Mouse (Mus musculus) lung, postnatal 0 days (tissue): Measurements from ENCODE around the gene Coro1b.

ENCODE experiments used
- CTCF ChIP-seq: IDR thresholded peaks from 2 replicates; pipeline ENCODE4 v1.5.1; 2016; ENCODE audit warnings: antibody characterized with exemption, mild to moderate bottlenecking
- EP300 ChIP-seq: IDR thresholded peaks from 2 replicates; pipeline ENCODE4 v1.6.1; 2016; ENCODE audit warnings: antibody characterized with exemption, mild to moderate bottlenecking, control low read depth

DNA sequence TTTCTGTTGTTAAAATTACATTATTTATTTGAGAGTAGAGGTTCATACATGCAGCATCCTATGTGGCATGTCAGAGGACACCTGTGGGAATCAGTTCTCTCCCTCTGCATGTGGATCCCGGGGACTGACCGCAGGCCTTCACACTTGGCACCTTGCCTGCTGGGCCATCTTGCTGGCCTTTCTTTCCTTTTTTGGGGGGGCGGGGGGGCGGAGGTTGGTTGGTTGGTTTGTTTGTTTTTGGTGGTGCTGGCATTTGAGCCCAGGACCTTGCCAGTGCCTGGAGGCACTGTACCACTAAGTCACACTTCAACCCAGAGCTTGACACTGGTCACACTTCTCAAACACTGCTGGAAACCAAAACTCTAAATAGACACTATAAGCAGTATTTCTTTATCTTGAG is 14.1 kb upstream of the Coro1b start:
- TF ChIP-seq EP300 (no peak), CTCF (no peak)
